Mouse (Mus musculus): ENCODE data around the gene Atf5. TPM values are rescaled to one million over a fixed set of nuclear protein-coding genes. Genes with fewer than 3 reads are reported as not detected.

Gene Atf5
- polyA plus RNA-seq, 1 experiment = 21.6 TPM

DNA sequence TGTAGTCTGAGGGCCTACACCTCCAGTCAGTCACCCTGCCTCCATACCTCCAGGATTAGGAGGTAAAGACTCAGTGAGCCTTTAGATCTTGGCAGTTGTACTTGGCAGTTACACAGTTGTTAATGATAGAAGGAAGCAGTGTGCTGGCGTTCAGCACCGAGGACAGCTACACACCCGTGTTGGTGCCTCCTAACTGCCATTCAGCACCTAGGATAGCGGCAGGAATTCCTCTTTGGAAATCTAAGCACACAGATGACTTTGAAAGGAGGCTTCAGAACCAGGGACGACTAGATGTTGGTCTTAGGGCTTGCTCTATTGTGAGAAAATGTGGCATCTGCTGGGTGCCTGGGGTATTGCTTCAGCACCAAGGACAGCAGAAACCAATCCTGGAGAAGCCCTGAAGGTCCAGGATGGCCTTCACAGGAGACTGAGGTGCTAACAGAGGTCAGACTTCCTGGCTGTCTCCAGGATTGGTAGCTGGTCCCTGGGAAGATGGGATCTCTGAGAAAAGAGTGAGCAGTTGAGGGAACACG is 46.3 kb downstream of the Atf5 start:
- Histone ChIP-seq H3K27ac (ENCODE audit: control insufficient read depth, insufficient read depth, low read depth, low read length) (peak overlapping the region; percentile 84), H3K36me3 (ENCODE audit: control insufficient read depth, insufficient read depth, low read length) (peaks cover 5% of the 10 kb centered on the region), H3K4me3 (ENCODE audit: control insufficient read depth, low read depth, low read length) (no peak overlapping the region), H3K4me1 (ENCODE audit: control insufficient read depth, insufficient read depth, low read length) (peaks cover 9% of the 10 kb centered on the region), H3K27me3 (ENCODE audit: control insufficient read depth, insufficient read depth, low read length) (no peaks in the 10 kb centered on the region)
- 0 out of 2 replicates have a peak, but pooled peaks have one; percentile 21 for TF ChIP-seq POLR2A (IDR thresholded peaks at IDR 0.05; ENCODE audit: control insufficient read depth, low read depth, low read length)
- TF ChIP-seq CTCF (IDR thresholded peaks at IDR 0.05; ENCODE audit: control insufficient read depth, insufficient read depth, insufficient replicate concordance, low read depth, low read length) = no peak

DNA sequence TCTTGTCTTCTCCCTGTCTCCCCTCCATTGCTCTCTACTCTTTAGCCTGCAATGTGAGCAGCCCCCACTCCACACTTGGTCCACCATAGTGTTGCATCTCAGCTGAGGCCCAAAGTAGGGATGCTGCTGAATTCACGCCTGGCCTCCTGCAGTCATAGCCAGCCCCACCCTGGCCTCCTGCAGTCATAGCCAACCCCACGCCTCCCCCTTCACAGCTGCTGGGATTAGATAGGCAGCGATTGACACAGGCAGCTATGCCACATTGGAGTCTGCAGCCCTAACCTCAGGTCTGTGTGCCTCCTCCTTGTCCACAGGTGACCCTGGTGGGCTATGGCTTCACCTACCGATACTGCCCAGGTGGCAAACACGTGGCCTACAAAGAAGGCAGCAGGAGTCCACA is 48.3 kb downstream of the Atf5 start:
- H3K4me3 ChIP-seq (ENCODE audit: control insufficient read depth, low read depth, low read length) = no peak overlapping the region
- TF ChIP-seq POLR2A (IDR thresholded peaks at IDR 0.05; ENCODE audit: control insufficient read depth, low read depth, low read length) = no peak
- no peak for TF ChIP-seq CTCF (IDR thresholded peaks at IDR 0.05; ENCODE audit: control insufficient read depth, insufficient read depth, insufficient replicate concordance, low read depth, low read length)
- H3K27ac ChIP-seq (ENCODE audit: control insufficient read depth, insufficient read depth, low read depth, low read length) = no peak overlapping the region
- no peaks in the 10 kb centered on the region for H3K27me3 ChIP-seq (ENCODE audit: control insufficient read depth, insufficient read depth, low read length)
- H3K4me1 ChIP-seq (ENCODE audit: control insufficient read depth, insufficient read depth, low read length) = peaks cover 9% of the 10 kb centered on the region
- H3K36me3 ChIP-seq (ENCODE audit: control insufficient read depth, insufficient read depth, low read length) = peaks cover 4% of the 10 kb centered on the region; the same call in 1 of the 2 replicates

Other genes starting within 250 kb of the Atf5 start
- gene Napsa, start 244.3 kb downstream of the Atf5 start, polyA plus RNA-seq (2012; rRNA removed) = 0.67 and 2.4 TPM in 2 replicates
- 0.70 and 3.2 TPM in 2 replicates for gene Kcnc3, start 226.0 kb downstream of the Atf5 start, polyA plus RNA-seq (2012; rRNA removed)
- gene Myh14, start 145.8 kb downstream of the Atf5 start, polyA plus RNA-seq (2012; rRNA removed) = 1.2 and 2.6 TPM in 2 replicates
- 171 and 196 TPM in 2 replicates for gene Izumo2, start 107.9 kb downstream of the Atf5 start, polyA plus RNA-seq (2012; rRNA removed)
- gene Vrk3, start 68.2 kb downstream of the Atf5 start, polyA plus RNA-seq (2012; rRNA removed) = 131 and 149 TPM in 2 replicates
- 1.6 and 1.9 TPM in 2 replicates for gene Zfp473, start 65.6 kb downstream of the Atf5 start, polyA plus RNA-seq (2012; rRNA removed)
- 181 and 183 TPM in 2 replicates for gene Nup62, start 570 bp downstream of the Atf5 start, polyA plus RNA-seq (2012; rRNA removed)
- 97.2 and 97.6 TPM in 2 replicates for gene Il4i1, start 271 bp downstream of the Atf5 start, polyA plus RNA-seq (2012; rRNA removed)
- 31.5 and 35.7 TPM in 2 replicates for gene Akt1s1, start 32.3 kb upstream of the Atf5 start, polyA plus RNA-seq (2012; rRNA removed)
- gene Tbc1d17, start 32.4 kb upstream of the Atf5 start, polyA plus RNA-seq (2012; rRNA removed) = 24.4 and 28.5 TPM in 2 replicates
- gene Pnkp, start 40.5 kb upstream of the Atf5 start, polyA plus RNA-seq (2012; rRNA removed) = 26.5 and 29.4 TPM in 2 replicates
- 171 and 187 TPM in 2 replicates for gene Ptov1, start 53.1 kb upstream of the Atf5 start, polyA plus RNA-seq (2012; rRNA removed)
- gene Med25, start 76.1 kb upstream of the Atf5 start, polyA plus RNA-seq (2012; rRNA removed) = 143 and 206 TPM in 2 replicates
- 39.2 and 40.0 TPM in 2 replicates for gene Fuz, start 79.4 kb upstream of the Atf5 start, polyA plus RNA-seq (2012; rRNA removed)
- gene Ap2a1, start 112.8 kb upstream of the Atf5 start, polyA plus RNA-seq (2012; rRNA removed) = 323 and 343 TPM in 2 replicates
- gene Tsks, start 126.5 kb upstream of the Atf5 start, polyA plus RNA-seq (2012; rRNA removed) = 1,042 and 1,092 TPM in 2 replicates
- 137 and 148 TPM in 2 replicates for gene Cpt1c, start 158.2 kb upstream of the Atf5 start, polyA plus RNA-seq (2012; rRNA removed)
- gene Prmt1, start 169.9 kb upstream of the Atf5 start, polyA plus RNA-seq (2012; rRNA removed) = 59.6 and 60.1 TPM in 2 replicates
- gene Irf3, start 181.0 kb upstream of the Atf5 start, polyA plus RNA-seq (2012; rRNA removed) = 108 and 114 TPM in 2 replicates
- 85.4 and 93.5 TPM in 2 replicates for gene Bcl2l12, start 182.1 kb upstream of the Atf5 start, polyA plus RNA-seq (2012; rRNA removed)
- 25.1 and 27.4 TPM in 2 replicates for gene Scaf1, start 199.7 kb upstream of the Atf5 start, polyA plus RNA-seq (2012; rRNA removed)
- gene Rras, start 201.3 kb upstream of the Atf5 start, polyA plus RNA-seq (2012; rRNA removed) = 43.4 and 44.2 TPM in 2 replicates
- gene Prr12, start 236.2 kb upstream of the Atf5 start, polyA plus RNA-seq (2012; rRNA removed) = 3.4 and 3.5 TPM in 2 replicates
- 115 and 123 TPM in 2 replicates for gene Nosip, start 245.8 kb upstream of the Atf5 start, polyA plus RNA-seq (2012; rRNA removed)
- 27.3 and 27.9 TPM in 2 replicates for gene Prrg2, start 246.0 kb upstream of the Atf5 start, polyA plus RNA-seq (2012; rRNA removed)